Mouse (Mus musculus): ENCODE results near the gene Pkmyt1. TPM values are rescaled to one million over a fixed set of nuclear protein-coding genes. Genes with fewer than 3 reads are reported as not detected.
A peak's percentile ranks its signal among the peaks of the same experiment; 100 is the strongest.

Pkmyt1 gene
- polyA plus RNA-seq, 1 experiment from 2014 or later, result 13.9 TPM

- Histone ChIP-seq H3K4me2 (ENCODE audit: low read depth, low read length) (no peak overlapping the region), H3K9ac (replicated peaks) (no peak overlapping the region), H3K27ac (ENCODE audit: low read depth) (no peak overlapping the region), H3K36me3 (replicated peaks; ENCODE audit: insufficient read depth, low read length) (peaks cover under 1% of the 10 kb centered on the region; the same call in 1 of the 2 replicates), H3K9me3 (ENCODE audit: low read length) (no peaks in the 10 kb centered on the region), H3K4me3 (ENCODE audit: low read depth, low read length) (no peak overlapping the region), H3K27me3 (ENCODE audit: insufficient read depth, low read length) (no peaks in the 10 kb centered on the region), H3K4me1 (ENCODE audit: insufficient read depth) (peaks cover 16% of the 10 kb centered on the region)
- DNase-seq (no peak), ATAC-seq (no peak)
- TF ChIP-seq EP300 (IDR thresholded peaks at IDR 0.05; ENCODE audit: low read depth), result no peak
- TF ChIP-seq CTCF (IDR thresholded peaks at IDR 0.05; ENCODE audit: low read depth), result no peak
- 43% methylated on average over 1 of the region's 1 CpGs for WGBS (ENCODE audit: insufficient replicate concordance)
Observed at GRCm38 (mm10) chr17:23730441-23730840, 4.3 kb downstream of the Pkmyt1 start.

GRCm38 (mm10) chr17:23734341-23734740, 8.2 kb downstream of the Pkmyt1 start:
- Histone ChIP-seq H3K4me1 (ENCODE audit: insufficient read depth) (peaks cover 3% of the 10 kb centered on the region), H3K36me3 (replicated peaks; ENCODE audit: insufficient read depth, low read length) (peaks cover 3% of the 10 kb centered on the region)
- WGBS (ENCODE audit: insufficient replicate concordance), result 61% methylated on average over 1 of the region's 1 CpGs

GRCm38 (mm10) chr17:23737493-23738445, 11.6 kb downstream of the Pkmyt1 start:
- H3K27ac ChIP-seq (ENCODE audit: low read depth), result no peak overlapping the region
- no peak for ATAC-seq
- H3K4me1 ChIP-seq (ENCODE audit: insufficient read depth), result peaks cover 24% of the 10 kb centered on the region
- no peak overlapping the region for H3K4me3 ChIP-seq (ENCODE audit: low read depth, low read length)
- H3K36me3 ChIP-seq (replicated peaks; ENCODE audit: insufficient read depth, low read length), result peaks cover 3% of the 10 kb centered on the region
- no peak overlapping the region for H3K9ac ChIP-seq (replicated peaks)
- WGBS (ENCODE audit: insufficient replicate concordance), result 77% methylated on average over 15 of the region's 15 CpGs
- no peak overlapping the region for H3K4me2 ChIP-seq (ENCODE audit: low read depth, low read length)
- H3K27me3 ChIP-seq (ENCODE audit: insufficient read depth, low read length), result peaks cover 46% of the 10 kb centered on the region
- no peak for DNase-seq
- TF ChIP-seq CTCF (IDR thresholded peaks at IDR 0.05; ENCODE audit: low read depth) (peak; percentile 24), EP300 (IDR thresholded peaks at IDR 0.05; ENCODE audit: low read depth) (no peak)
- H3K9me3 ChIP-seq (ENCODE audit: low read length), result no peaks in the 10 kb centered on the region

More at GRCm38 (mm10) chr17:23734341-23734740, 8.2 kb downstream of the Pkmyt1 start:
- no peaks in the 10 kb centered on the region for H3K9me3 ChIP-seq (ENCODE audit: low read length)
- TF ChIP-seq CTCF (IDR thresholded peaks at IDR 0.05; ENCODE audit: low read depth) (no peak), EP300 (IDR thresholded peaks at IDR 0.05; ENCODE audit: low read depth) (no peak)
- no peak overlapping the region for H3K27ac ChIP-seq (ENCODE audit: low read depth)
- no peak overlapping the region for H3K9ac ChIP-seq (replicated peaks)
- H3K27me3 ChIP-seq (ENCODE audit: insufficient read depth, low read length), result peaks cover 13% of the 10 kb centered on the region
- ATAC-seq (no peak), DNase-seq (no peak)
- no peak overlapping the region for H3K4me3 ChIP-seq (ENCODE audit: low read depth, low read length)
- no peak overlapping the region for H3K4me2 ChIP-seq (ENCODE audit: low read depth, low read length)

GRCm38 (mm10) chr17:23738836-23739201, 12.7 kb downstream of the Pkmyt1 start:
- no peak for TF ChIP-seq CTCF (IDR thresholded peaks at IDR 0.05; ENCODE audit: low read depth)
- no peak for TF ChIP-seq EP300 (IDR thresholded peaks at IDR 0.05; ENCODE audit: low read depth)
- peaks cover 56% of the 10 kb centered on the region for H3K27me3 ChIP-seq (ENCODE audit: insufficient read depth, low read length)
- no peaks in the 10 kb centered on the region for H3K9me3 ChIP-seq (ENCODE audit: low read length)
- H3K27ac ChIP-seq (ENCODE audit: low read depth), result no peak overlapping the region
- peaks cover 3% of the 10 kb centered on the region; the same call in 1 of the 2 replicates for H3K36me3 ChIP-seq (replicated peaks; ENCODE audit: insufficient read depth, low read length)
- 68% methylated on average over 2 of the region's 2 CpGs for WGBS (ENCODE audit: insufficient replicate concordance)
- no peak for ATAC-seq
- peaks cover 24% of the 10 kb centered on the region for H3K4me1 ChIP-seq (ENCODE audit: insufficient read depth)
- no peak for DNase-seq
- no peak overlapping the region for H3K4me3 ChIP-seq (ENCODE audit: low read depth, low read length)
- H3K4me2 ChIP-seq (ENCODE audit: low read depth, low read length), result peak overlapping the region; percentile 99
- H3K9ac ChIP-seq (replicated peaks), result no peak overlapping the region

GRCm38 (mm10) chr17:23739202-23740135, 13.3 kb downstream of the Pkmyt1 start:
- DNase-seq (no peak), ATAC-seq (peak; percentile 14)
- 3% methylated on average over 48 of the region's 48 CpGs for WGBS (ENCODE audit: insufficient replicate concordance)
- Histone ChIP-seq H3K4me1 (ENCODE audit: insufficient read depth) (peaks cover 24% of the 10 kb centered on the region), H3K36me3 (replicated peaks; ENCODE audit: insufficient read depth, low read length) (peaks cover 3% of the 10 kb centered on the region; the same call in 1 of the 2 replicates), H3K27ac (ENCODE audit: low read depth) (peak overlapping the region; percentile 29; the same call in 1 of the 2 replicates), H3K9ac (replicated peaks) (peak overlapping the region; percentile 71), H3K4me3 (ENCODE audit: low read depth, low read length) (peak overlapping the region; percentile 65), H3K27me3 (ENCODE audit: insufficient read depth, low read length) (peaks cover 63% of the 10 kb centered on the region), H3K4me2 (ENCODE audit: low read depth, low read length) (peak overlapping the region; percentile 99), H3K9me3 (ENCODE audit: low read length) (no peaks in the 10 kb centered on the region)
- TF ChIP-seq EP300 (IDR thresholded peaks at IDR 0.05; ENCODE audit: low read depth), result no peak
